Mouse (Mus musculus): ENCODE data around the gene Zfp385b. TPM values are rescaled to one million over a fixed set of nuclear protein-coding genes. Genes with fewer than 3 reads are reported as not detected.

Zfp385b gene
- polyA plus RNA-seq, 1 experiment from 2014 or later: 3.8 TPM

DNA sequence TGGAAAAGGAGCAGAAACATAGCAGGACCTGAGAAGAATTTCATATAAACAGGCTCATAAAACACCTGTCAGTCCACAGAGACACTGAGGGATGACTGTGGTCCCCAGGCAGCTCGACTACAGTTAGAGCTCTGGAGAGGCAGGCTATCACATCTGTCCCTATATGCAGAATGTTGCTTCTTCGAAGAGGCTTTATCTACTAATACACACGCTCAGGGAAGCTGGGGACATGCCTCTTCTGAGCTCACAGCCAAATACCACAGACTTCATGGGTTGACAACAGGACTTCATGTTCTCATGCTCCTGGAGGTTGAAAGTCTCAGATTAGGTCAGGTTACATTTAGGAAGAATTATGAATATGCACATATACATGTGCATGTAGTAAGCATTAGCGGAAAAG is 321.1 kb downstream of the Zfp385b start:
- H3K27me3 ChIP-seq: no peaks in the 10 kb centered on the region
- WGBS: 82% methylated on average over 4 of the region's 4 CpGs
- H3K36me3 ChIP-seq: no peaks in the 10 kb centered on the region
- ATAC-seq (ENCODE audit: low FRiP score): no peak
- no peaks in the 10 kb centered on the region for H3K9me3 ChIP-seq (replicated peaks)
- H3K4me1 ChIP-seq: no peaks in the 10 kb centered on the region
- H3K27ac ChIP-seq: no peak overlapping the region
- no peak overlapping the region for H3K9ac ChIP-seq
- H3K4me2 ChIP-seq (replicated peaks): no peak overlapping the region
- no peak overlapping the region for H3K4me3 ChIP-seq

DNA sequence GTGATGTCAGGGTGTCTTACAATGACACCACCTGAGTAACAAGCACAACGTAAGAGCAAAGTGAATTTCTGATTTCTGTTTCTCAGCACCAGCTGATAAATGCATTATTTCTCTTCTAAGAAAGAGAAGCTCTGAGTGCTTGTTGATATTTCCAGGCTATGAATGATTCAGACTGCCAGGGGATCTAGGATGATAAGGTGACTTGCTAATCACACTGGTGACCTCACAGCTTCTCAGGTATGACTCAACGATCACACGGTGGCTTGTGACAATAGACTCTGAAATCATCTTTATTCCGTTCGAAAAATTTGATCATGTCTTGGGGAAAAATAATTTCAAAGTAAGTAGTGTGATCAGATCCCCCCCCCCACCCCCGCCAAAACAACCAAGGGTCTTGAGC is 321.5 kb downstream of the Zfp385b start:
- Histone ChIP-seq H3K4me2 (replicated peaks) (no peak overlapping the region), H3K27me3 (no peaks in the 10 kb centered on the region), H3K4me3 (no peak overlapping the region), H3K36me3 (no peaks in the 10 kb centered on the region), H3K27ac (no peak overlapping the region), H3K9me3 (replicated peaks) (no peaks in the 10 kb centered on the region), H3K4me1 (no peaks in the 10 kb centered on the region), H3K9ac (no peak overlapping the region)
- WGBS: 92% methylated on average over 6 of the region's 6 CpGs
- no peak for ATAC-seq (ENCODE audit: low FRiP score)

DNA sequence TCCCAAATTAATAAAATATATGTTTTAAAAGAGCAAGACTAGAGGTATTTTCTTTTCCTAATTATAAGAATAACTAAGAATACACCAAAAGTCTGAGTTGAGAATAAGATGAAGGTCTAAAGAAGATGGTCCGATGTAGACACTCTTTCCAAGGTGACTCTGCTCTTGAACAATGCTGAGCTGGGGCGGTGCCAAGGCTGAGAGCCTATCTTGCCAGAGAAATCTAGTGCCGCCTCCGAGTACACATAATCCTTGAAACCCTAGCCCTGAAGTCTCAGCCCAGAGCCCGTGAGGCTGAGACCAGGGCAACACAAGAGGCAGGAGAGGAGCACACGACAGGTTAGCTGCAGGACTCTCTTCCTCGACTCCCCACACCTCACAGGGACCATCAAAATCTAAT is 323.4 kb downstream of the Zfp385b start:
- Histone ChIP-seq H3K4me1 (no peaks in the 10 kb centered on the region), H3K4me3 (no peak overlapping the region), H3K27me3 (no peaks in the 10 kb centered on the region), H3K4me2 (replicated peaks) (no peak overlapping the region), H3K9ac (no peak overlapping the region), H3K9me3 (replicated peaks) (no peaks in the 10 kb centered on the region), H3K36me3 (no peaks in the 10 kb centered on the region), H3K27ac (no peak overlapping the region)
- no peak for ATAC-seq (ENCODE audit: low FRiP score)
- WGBS: 88% methylated on average over 7 of the region's 7 CpGs

DNA sequence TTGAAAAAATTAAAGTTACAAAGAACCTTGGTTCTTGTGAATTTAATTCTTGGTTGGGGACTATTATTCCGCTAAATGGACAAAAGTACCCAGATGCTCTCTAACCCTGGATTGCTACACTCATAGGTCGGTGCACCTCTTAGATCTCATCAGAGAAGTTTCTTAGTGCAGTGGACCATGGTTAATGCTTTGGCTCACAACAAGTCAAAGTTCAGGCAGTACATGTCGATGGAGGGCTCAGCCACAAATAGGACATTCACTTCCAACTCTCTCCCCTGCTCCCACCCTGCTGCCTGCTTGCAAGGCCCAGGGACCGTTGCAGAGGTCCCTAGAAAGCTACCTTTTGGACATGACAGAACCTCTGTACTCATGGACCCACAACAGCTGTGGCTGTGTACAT is 324.1 kb downstream of the Zfp385b start:
- Histone ChIP-seq H3K27ac (no peak overlapping the region), H3K9me3 (replicated peaks) (no peaks in the 10 kb centered on the region), H3K4me2 (replicated peaks) (no peak overlapping the region)

DNA sequence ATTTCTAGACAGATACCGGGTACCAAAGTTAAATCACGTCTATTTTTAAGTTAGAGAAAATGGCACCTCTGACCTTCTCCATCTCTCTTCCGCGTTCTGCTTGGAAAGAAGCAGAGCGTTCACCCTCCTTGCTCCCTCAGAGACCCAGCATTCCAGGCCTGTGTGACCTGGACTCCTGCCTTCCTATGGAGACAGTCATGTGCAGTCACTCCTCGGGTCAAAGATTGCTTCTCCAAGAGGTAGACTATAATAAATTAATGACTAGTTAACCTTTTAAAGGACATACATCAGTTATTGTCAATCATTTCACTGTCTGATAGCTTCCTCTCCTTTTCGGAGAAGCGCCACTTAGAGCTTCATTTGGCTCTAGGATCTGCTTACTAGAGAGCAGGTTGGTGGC is 325.7 kb downstream of the Zfp385b start:
- no peak overlapping the region for H3K27ac ChIP-seq
- no peaks in the 10 kb centered on the region for H3K9me3 ChIP-seq (replicated peaks)
- no peaks in the 10 kb centered on the region for H3K36me3 ChIP-seq
- H3K4me3 ChIP-seq: no peak overlapping the region
- H3K9ac ChIP-seq: no peak overlapping the region
- ATAC-seq (ENCODE audit: low FRiP score): no peak
- no peak overlapping the region for H3K4me2 ChIP-seq (replicated peaks)
- whole genome bisulfite sequencing: 93% methylated on average over 8 of the region's 8 CpGs
- H3K27me3 ChIP-seq: no peaks in the 10 kb centered on the region
- H3K4me1 ChIP-seq: no peaks in the 10 kb centered on the region

More for the DNA sequence above, 324.1 kb downstream of the Zfp385b start:
- Histone ChIP-seq H3K4me1 (no peaks in the 10 kb centered on the region), H3K4me3 (no peak overlapping the region), H3K9ac (no peak overlapping the region), H3K27me3 (no peaks in the 10 kb centered on the region), H3K36me3 (no peaks in the 10 kb centered on the region)
- WGBS: 89% methylated on average over 4 of the region's 4 CpGs
- ATAC-seq (ENCODE audit: low FRiP score): no peak

DNA sequence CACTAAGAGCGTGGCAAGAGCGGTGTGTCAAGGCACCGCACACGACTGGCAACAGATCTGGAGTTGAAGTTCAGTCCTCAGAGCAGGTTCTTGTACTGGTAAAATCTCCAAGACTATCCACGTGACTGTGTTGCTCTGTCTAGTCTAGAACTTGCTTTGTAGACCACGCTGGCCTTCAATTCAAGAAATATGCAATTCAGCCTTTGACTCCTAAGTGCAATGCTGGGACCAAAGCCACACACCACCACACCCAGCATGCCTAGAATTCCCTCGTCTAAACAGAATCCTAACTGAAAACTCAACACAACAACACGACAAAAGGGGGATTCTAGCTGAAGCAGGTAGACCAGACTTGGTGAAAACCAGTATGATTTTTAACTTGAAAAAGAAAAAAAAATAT is 332.3 kb downstream of the Zfp385b start:
- H3K36me3 ChIP-seq: no peaks in the 10 kb centered on the region
- no peak overlapping the region for H3K4me3 ChIP-seq
- no peaks in the 10 kb centered on the region for H3K9me3 ChIP-seq (replicated peaks)
- no peak overlapping the region for H3K4me2 ChIP-seq (replicated peaks)
- H3K4me1 ChIP-seq: no peaks in the 10 kb centered on the region
- H3K27me3 ChIP-seq: no peaks in the 10 kb centered on the region
- H3K27ac ChIP-seq: no peak overlapping the region
- no peak overlapping the region for H3K9ac ChIP-seq
- ATAC-seq (ENCODE audit: low FRiP score): no peak
- 90% methylated on average over 8 of the region's 8 CpGs for WGBS

DNA sequence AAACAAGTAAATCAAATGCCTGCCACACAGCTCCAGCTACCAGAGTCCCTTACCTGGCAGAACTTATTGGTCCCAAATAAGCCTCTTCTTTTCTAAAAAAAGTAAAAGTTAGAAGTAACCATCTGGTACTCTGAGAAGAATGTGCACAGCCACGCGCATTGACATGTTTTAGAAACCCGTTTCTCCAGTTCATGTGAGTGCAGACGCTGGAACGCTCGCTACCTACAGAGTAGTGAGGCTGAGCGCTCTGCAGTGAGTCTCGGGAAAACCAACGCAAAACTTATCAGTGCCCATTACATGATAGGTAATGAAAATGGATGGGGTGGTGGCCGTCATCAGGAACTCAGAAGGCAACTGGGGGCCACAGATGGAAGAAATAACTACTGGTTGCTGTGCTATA is 338.2 kb downstream of the Zfp385b start:
- no peak overlapping the region for H3K4me2 ChIP-seq (replicated peaks)
- H3K36me3 ChIP-seq: no peaks in the 10 kb centered on the region
- H3K27me3 ChIP-seq: no peaks in the 10 kb centered on the region
- H3K4me3 ChIP-seq: no peak overlapping the region
- H3K4me1 ChIP-seq: no peaks in the 10 kb centered on the region
- 95% methylated on average over 10 of the region's 10 CpGs for WGBS
- ATAC-seq (ENCODE audit: low FRiP score): no peak
- H3K9me3 ChIP-seq (replicated peaks): no peaks in the 10 kb centered on the region
- no peak overlapping the region for H3K9ac ChIP-seq
- no peak overlapping the region for H3K27ac ChIP-seq

DNA sequence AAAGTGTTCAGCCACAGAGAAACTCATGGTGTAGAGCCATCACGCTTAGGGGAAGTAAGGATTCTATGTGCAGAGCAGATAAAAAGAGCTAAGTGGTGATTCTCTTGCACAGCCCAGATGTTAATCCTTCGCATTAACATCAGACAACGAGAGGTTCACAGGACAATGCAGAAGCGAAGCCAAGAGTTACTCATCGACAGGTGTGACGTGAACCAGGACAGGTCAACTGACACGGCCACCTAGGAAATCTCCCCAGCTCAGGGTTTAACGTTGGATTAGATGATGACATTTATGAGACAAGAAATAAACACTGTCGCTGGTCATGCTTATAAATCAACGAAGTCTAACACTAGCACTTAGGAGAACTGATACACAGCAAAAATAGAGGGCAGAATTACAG is 341.9 kb downstream of the Zfp385b start:
- 90% methylated on average over 10 of the region's 10 CpGs for WGBS
- no peaks in the 10 kb centered on the region; the same call in 1 of the 2 replicates for H3K9me3 ChIP-seq (replicated peaks)
- ATAC-seq (ENCODE audit: low FRiP score): no peak
- H3K9ac ChIP-seq: no peak overlapping the region
- no peak overlapping the region for H3K4me3 ChIP-seq
- no peaks in the 10 kb centered on the region for H3K4me1 ChIP-seq
- no peak overlapping the region for H3K27ac ChIP-seq
- no peaks in the 10 kb centered on the region for H3K27me3 ChIP-seq
- no peaks in the 10 kb centered on the region for H3K36me3 ChIP-seq
- H3K4me2 ChIP-seq (replicated peaks): no peak overlapping the region

DNA sequence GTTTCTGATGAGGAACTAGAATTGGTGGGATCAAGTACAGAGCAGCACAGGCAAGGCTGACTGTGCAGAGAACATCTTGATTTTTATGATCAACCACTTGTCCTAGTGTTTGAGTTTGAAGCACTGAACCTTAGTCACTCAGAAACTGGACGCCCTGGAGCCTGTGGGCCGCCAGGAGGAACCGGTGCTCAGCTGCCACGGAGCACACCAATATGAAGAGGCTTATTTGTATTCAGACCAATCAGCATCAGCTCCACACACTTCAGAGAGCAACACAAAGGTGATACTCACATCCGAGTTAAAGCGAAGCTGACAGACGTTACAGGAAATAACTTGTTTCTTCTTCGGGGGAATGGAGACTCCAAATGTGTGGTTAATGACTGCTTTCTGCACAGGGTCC is 343.0 kb downstream of the Zfp385b start:
- no peaks in the 10 kb centered on the region for H3K36me3 ChIP-seq
- no peaks in the 10 kb centered on the region for H3K27me3 ChIP-seq
- no peak overlapping the region for H3K4me2 ChIP-seq (replicated peaks)
- no peak overlapping the region for H3K27ac ChIP-seq
- no peaks in the 10 kb centered on the region for H3K4me1 ChIP-seq
- WGBS: 74% methylated on average over 8 of the region's 8 CpGs
- no peak overlapping the region for H3K4me3 ChIP-seq
- no peak overlapping the region for H3K9ac ChIP-seq
- H3K9me3 ChIP-seq (replicated peaks): no peaks in the 10 kb centered on the region; the same call in 1 of the 2 replicates
- ATAC-seq (ENCODE audit: low FRiP score): no peak

DNA sequence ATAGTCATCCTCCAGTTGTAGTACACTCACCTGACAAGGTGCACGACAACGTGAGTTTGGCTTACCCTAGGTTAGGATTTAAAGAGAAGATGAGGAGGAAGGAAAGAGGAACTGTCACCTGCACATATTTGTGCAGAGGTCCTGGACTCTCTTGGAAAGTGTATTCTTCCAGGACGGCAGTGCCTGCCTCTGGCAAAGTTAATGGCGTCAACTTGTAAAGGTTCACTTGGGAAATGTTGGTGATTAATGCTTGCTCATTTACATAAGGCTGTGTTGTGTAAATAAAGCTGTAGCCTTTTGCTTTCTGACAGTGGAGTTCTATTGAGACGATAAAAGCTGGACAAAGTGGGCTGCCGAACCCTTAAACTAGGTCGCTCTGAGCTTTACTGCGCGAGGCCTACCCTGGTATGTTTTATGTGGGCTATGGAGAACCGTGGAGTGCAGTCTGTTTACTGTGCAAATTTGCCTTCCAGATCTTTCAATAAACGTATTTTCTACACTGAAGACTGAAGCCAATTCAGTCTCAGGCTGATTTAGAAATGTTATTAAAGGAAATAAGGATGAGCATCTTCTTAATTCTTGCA is 347.1 kb downstream of the Zfp385b start:
- Histone ChIP-seq H3K9me3 (replicated peaks) (no peaks in the 10 kb centered on the region; the same call in 1 of the 2 replicates), H3K4me2 (replicated peaks) (no peak overlapping the region), H3K4me1 (no peaks in the 10 kb centered on the region), H3K4me3 (no peak overlapping the region), H3K27ac (no peak overlapping the region), H3K9ac (no peak overlapping the region), H3K27me3 (no peaks in the 10 kb centered on the region), H3K36me3 (no peaks in the 10 kb centered on the region)
- no peak for ATAC-seq (ENCODE audit: low FRiP score)
- 70% methylated on average over 11 of the region's 11 CpGs for WGBS

DNA sequence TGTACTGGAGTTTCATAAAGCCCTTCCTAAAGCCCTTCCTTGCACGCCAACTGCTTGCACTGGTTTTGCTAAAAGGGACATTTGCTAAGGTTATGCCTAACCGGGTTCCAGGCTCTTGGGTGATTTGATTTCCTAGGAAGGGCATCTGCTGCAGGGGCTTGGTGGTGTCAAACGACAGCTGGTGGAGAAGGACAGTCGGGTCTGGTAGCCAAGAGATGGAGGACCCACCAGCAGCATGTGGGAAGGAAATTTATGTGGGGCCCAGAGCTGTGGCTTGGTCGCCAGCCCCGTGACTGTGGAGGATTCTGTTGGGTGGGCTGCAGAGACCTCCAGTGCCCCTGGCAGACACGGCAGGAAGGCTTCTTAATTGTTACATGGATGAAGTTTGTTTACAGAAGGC is 348.7 kb downstream of the Zfp385b start:
- H3K9ac ChIP-seq: no peak overlapping the region
- no peak overlapping the region for H3K4me2 ChIP-seq (replicated peaks)
- no peaks in the 10 kb centered on the region for H3K36me3 ChIP-seq
- 0 out of 2 replicates have a peak, but pooled peaks cover 2% of the 10 kb centered on the region for H3K4me1 ChIP-seq
- ATAC-seq (ENCODE audit: low FRiP score): no peak
- H3K27me3 ChIP-seq: no peaks in the 10 kb centered on the region
- WGBS: 73% methylated on average over 7 of the region's 7 CpGs
- H3K9me3 ChIP-seq (replicated peaks): no peaks in the 10 kb centered on the region; the same call in 1 of the 2 replicates
- no peak overlapping the region for H3K4me3 ChIP-seq
- H3K27ac ChIP-seq: no peak overlapping the region

DNA sequence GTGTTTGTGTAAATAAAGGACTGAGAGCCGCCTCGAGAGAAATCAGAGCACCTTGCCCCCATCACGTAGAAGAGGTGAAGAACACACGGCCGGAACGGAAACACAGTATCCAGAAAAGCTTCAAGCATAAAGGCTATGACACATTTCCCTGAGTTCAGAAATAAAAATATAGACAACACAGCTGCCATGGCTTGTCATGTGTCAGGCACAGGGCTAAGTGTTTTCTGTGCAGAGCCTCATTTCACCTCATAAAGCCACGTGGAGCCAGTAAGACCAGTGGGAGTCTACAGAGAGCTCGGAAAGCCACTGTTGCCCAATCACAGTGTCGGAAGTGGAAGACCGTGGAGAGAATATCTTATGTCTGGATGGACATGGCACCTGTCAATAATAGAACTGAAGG is 358.0 kb downstream of the Zfp385b start:
- H3K36me3 ChIP-seq: no peaks in the 10 kb centered on the region
- no peak overlapping the region for H3K27ac ChIP-seq
- no peaks in the 10 kb centered on the region for H3K9me3 ChIP-seq (replicated peaks)
- no peaks in the 10 kb centered on the region for H3K27me3 ChIP-seq
- 91% methylated on average over 10 of the region's 10 CpGs for WGBS
- no peak for ATAC-seq (ENCODE audit: low FRiP score)
- no peak overlapping the region for H3K4me3 ChIP-seq
- H3K4me1 ChIP-seq: no peaks in the 10 kb centered on the region
- H3K4me2 ChIP-seq (replicated peaks): no peak overlapping the region
- no peak overlapping the region for H3K9ac ChIP-seq

DNA sequence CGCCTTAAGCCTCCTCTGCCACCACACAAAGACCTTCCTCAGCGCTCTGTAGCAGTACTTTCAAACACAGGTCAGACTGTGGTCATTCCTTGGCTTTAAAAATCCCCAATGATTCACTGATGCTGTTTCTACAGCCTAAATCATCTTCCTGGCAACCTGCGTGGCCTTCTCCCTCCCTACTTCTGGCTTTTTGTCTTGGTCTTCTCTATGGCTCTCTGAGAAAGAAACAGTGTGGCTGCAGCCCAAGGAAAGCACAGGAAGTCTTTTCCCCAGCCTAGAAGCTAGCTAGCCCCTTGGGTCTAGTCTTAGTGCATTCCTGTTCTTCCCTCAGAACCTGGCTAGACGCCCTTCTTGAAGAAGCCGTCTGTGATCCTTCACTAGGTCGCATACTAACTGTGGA is 359.4 kb downstream of the Zfp385b start:
- H3K4me3 ChIP-seq: no peak overlapping the region
- H3K4me2 ChIP-seq (replicated peaks): no peak overlapping the region
- no peak overlapping the region for H3K27ac ChIP-seq
- H3K9ac ChIP-seq: no peak overlapping the region
- H3K27me3 ChIP-seq: no peaks in the 10 kb centered on the region
- 86% methylated on average over 6 of the region's 6 CpGs for WGBS
- no peak for ATAC-seq (ENCODE audit: low FRiP score)
- no peaks in the 10 kb centered on the region for H3K9me3 ChIP-seq (replicated peaks)
- no peaks in the 10 kb centered on the region for H3K4me1 ChIP-seq
- H3K36me3 ChIP-seq: no peaks in the 10 kb centered on the region
